Mouse (Mus musculus) induced T-regulatory cell, adult 2 months (primary cell): ENCODE results near the gene Tex2.
"Not testable (repeated sequence)": the region's sequence is repeated elsewhere in the genome, so short reads cannot be mapped to it uniquely, and the experiment has no call there.

Experiments
- DNase-seq: peaks from one replicate; pipeline ENCODE4 v3.0.0-alpha.2; 2012; ENCODE audit warnings: low read depth

The Tex2 gene

GRCm38 (mm10) chr11:106618768-106619167, 5.5 kb upstream of the Tex2 start:
- not testable (repeated sequence) for DNase-seq

- no peak for DNase-seq
Observed at GRCm38 (mm10) chr11:106617821-106618580, 4.8 kb upstream of the Tex2 start.

GRCm38 (mm10) chr11:106615561-106615960, 2.3 kb upstream of the Tex2 start:
- no peak for DNase-seq

GRCm38 (mm10) chr11:106614339-106614645, 1.1 kb upstream of the Tex2 start:
- DNase-seq = peak; percentile 34

GRCm38 (mm10) chr11:106613638-106614338, 565 bp upstream of the Tex2 start:
- DNase-seq = peak; percentile 77

GRCm38 (mm10) chr11:106612209-106612960, 838 bp downstream of the Tex2 start:
- DNase-seq = peak; percentile 69

- DNase-seq = no peak
Observed at GRCm38 (mm10) chr11:106609731-106610130, 3.5 kb downstream of the Tex2 start.

- DNase-seq = no peak
Observed at GRCm38 (mm10) chr11:106607316-106607715, 5.9 kb downstream of the Tex2 start.

GRCm38 (mm10) chr11:106606042-106606441, 7.2 kb downstream of the Tex2 start:
- DNase-seq = no peak

GRCm38 (mm10) chr11:106603230-106603629, 10.0 kb downstream of the Tex2 start:
- no peak for DNase-seq

- DNase-seq = no peak
Observed at GRCm38 (mm10) chr11:106600124-106600523, 13.1 kb downstream of the Tex2 start.

- no peak for DNase-seq
Observed at GRCm38 (mm10) chr11:106599345-106599744, 13.9 kb downstream of the Tex2 start.

- no peak for DNase-seq
Observed at GRCm38 (mm10) chr11:106598339-106598738, 14.9 kb downstream of the Tex2 start.

- DNase-seq = no peak
Observed at GRCm38 (mm10) chr11:106597737-106598330, 15.4 kb downstream of the Tex2 start.

- DNase-seq = no peak
Observed at GRCm38 (mm10) chr11:106591183-106591582, 22.0 kb downstream of the Tex2 start.

GRCm38 (mm10) chr11:106590143-106590542, 23.1 kb downstream of the Tex2 start:
- no peak for DNase-seq

GRCm38 (mm10) chr11:106588781-106589180, 24.4 kb downstream of the Tex2 start:
- DNase-seq = peak; percentile 40

GRCm38 (mm10) chr11:106587786-106588519, 25.3 kb downstream of the Tex2 start:
- DNase-seq = peak; percentile 80

- DNase-seq = no peak
Observed at GRCm38 (mm10) chr11:106583801-106584200, 29.4 kb downstream of the Tex2 start.

- peak; percentile 80 for DNase-seq
Observed at GRCm38 (mm10) chr11:106581357-106581756, 31.9 kb downstream of the Tex2 start.

- no peak for DNase-seq
Observed at GRCm38 (mm10) chr11:106580468-106580867, 32.8 kb downstream of the Tex2 start.

- no peak for DNase-seq
Observed at GRCm38 (mm10) chr11:106579957-106580356, 33.3 kb downstream of the Tex2 start.
